Mouse (Mus musculus) left cerebral cortex, adult 6 months (tissue): ENCODE measurements around the gene Rhno1. TPM values are rescaled to one million over a fixed set of nuclear protein-coding genes. Genes with fewer than 3 reads are reported as not detected.

Source experiments
- long read RNA-seq, 2 experiments: library from polyadenylated mRNA; unstranded; transcript quantifications; one replicate each; pipeline ENCODE4 v2.0.0; 2019 to 2020
- polyA plus RNA-seq: library from polyadenylated mRNA; unstranded; fragments of <200 nt; fragmentation: Nextera tagmentation; gene quantifications from 2 replicates; pipeline ENCODE4 v1.2.3, GENCODE M21; 2021

Rhno1 gene
- 18.3 and 18.4 TPM in 2 replicates for polyA plus RNA-seq
- long read RNA-seq, experiment 1, transcript Rhno1-201 (3 exons, 1,584 nt), result major isoform, 12 of 25 reads
- long read RNA-seq, experiment 1, transcript Rhno1-202 (3 exons, 1,108 nt), result major isoform, 12 of 25 reads
- long read RNA-seq, experiment 1, partial matches to known transcripts, result 0 of 25 reads
- long read RNA-seq, experiment 1, other reads (novel, unspliced or antisense), result 1 of 25 reads
- long read RNA-seq, experiment 2, transcript Rhno1-202 (3 exons, 1,108 nt), result major isoform, 5 of 17 reads
- long read RNA-seq, experiment 2, partial matches to known transcripts, result 5 of 17 reads
- long read RNA-seq, experiment 2, other reads (novel, unspliced or antisense), result 0 of 17 reads

DNA sequence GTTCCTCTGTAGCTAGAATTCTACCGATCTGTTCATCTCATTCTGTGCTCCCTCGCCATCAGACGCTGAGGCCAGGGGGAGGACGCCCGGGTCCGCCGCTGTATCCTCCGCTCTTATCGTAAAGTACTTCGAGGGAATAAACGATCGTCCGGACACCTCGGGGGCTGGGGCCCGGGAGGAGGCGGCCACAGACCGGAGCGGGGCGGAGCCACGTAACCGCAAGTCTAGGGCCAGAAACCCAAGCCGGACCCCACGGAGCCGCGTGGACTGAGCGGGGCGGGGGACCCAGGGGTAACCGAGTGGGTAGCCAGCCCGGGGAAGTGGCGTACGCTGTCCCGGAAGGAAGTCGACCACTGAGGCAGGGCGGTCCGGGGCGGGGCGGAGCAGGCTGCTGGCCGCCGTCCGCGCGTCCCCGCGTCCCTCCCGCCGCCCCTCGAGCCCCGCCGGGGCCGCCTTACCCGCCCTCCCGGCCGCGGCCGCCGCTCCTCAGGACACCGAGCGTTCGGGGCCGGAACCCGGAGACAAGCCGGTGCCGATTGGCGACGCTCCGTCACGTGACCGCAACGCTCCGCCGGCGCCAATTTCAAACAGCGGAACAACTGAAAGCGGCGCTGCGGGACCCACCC lies at the start of gene Rhno1, which contains the start of gene Foxm1:
Gene Rhno1, minus strand, starts transcription at position 531 of the 626 bp plus-strand sequence.
Gene Foxm1, plus strand, starts transcription at position 587 of the 626 bp plus-strand sequence.

DNA sequence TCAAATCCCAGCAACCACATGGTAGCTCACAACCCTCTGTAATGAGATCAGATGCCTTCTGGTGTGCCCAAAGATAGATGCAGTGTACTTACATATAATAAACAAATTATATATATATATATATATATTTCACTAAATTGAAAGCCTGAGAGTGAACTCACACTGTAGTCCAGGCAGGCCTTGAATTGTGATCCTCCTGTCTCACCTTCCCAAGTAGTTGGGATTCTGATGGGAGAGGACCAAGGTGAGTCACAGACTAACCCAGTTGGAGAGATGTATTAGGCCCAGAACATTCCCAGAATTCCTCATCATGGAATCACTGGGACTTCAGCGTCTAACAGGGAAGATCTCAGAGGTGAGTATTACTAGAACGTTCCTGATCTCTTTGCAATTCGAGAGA lies 36.3 kb upstream of the Rhno1 start, which contains the start of gene Nrip2:
Gene Nrip2, plus strand, starts transcription at position 301 of the 400 bp plus-strand sequence.

DNA sequence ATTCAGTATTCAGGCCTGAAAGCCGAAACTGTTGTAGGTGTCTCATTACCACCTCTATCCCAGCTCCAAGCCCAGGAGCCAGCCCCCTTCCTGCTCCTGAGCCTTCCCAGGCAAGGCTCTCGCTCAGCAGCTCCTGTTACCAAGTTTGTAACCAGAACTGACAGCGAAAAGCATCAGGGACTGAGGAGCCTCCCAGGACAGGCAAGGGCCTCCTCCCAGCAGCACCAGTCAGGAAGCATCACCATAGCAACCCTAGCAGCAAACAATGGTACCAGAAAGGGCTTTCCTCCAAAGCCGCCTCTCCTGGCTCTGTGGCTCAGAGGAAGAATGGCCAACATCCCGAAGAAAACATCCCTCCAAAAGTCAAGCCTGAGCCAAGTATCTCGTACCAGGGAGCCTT lies 12.5 kb upstream of the Rhno1 start, which contains the start of the genes Tex52 and Gm44596:
Gene Tex52, plus strand, starts transcription at position 265 of the 400 bp plus-strand sequence.
Gene Gm44596, plus strand, starts transcription at position 312 of the 400 bp plus-strand sequence.

DNA sequence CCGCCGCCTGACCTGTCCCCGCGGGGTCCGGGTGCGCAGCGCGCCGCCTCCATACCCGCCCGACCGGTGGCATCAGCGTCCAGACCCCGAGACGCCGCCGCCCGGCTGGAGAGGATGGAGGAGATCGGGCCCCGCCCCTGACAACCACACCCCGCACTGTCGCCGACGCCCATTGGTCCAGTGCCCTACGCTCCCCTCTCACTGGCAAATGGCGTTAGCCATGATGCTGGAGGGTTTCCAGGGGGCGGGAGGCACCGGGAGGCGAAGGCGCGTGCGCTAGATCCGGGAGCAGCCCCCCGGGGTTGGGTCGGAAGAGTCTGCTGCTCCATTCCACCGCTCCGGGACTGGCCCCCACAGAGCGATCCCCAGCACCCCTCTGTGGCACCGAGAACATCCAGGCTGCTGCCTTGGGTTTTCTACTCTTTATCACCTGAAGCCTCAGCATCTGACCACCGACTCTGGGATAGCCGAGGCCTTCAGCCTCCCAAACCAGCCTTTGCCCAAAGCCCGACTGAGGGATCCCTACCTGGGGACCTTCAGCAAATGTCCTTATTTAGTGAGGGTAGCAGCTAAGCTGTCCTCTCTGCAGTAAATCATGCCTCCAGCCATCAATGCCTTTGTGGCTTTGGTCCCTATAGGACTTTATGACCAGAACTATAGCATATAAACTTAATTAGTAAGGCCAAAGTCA lies 6.8 kb downstream of the Rhno1 start, which contains the start of gene Tulp3:
Gene Tulp3, minus strand, starts transcription at position 126 of the 691 bp plus-strand sequence.

Other genes with a start within 250 kb of the Rhno1 start
- gene Tspan9, start 219.3 kb downstream of the Rhno1 start, polyA plus RNA-seq, result 21.5 and 26.0 TPM in 2 replicates
- gene Tead4, start 62.1 kb downstream of the Rhno1 start, polyA plus RNA-seq, result 0.21 TPM in 1 of 2 replicates, not detected in the other
- 2.7 and 4.2 TPM in 2 replicates for gene Tulp3, start 7.1 kb downstream of the Rhno1 start, polyA plus RNA-seq
- gene Foxm1, start 56 bp upstream of the Rhno1 start, polyA plus RNA-seq, result 0.12 and 0.26 TPM in 2 replicates
- gene Tex52, start 12.5 kb upstream of the Rhno1 start, polyA plus RNA-seq, result 1.7 and 2.0 TPM in 2 replicates
- not detected in 2 replicates for gene Gm44596, start 12.6 kb upstream of the Rhno1 start, polyA plus RNA-seq
- gene Nrip2, start 36.4 kb upstream of the Rhno1 start, polyA plus RNA-seq, result 9.1 and 11.4 TPM in 2 replicates
- gene Itfg2, start 62.0 kb upstream of the Rhno1 start, polyA plus RNA-seq, result 15.1 and 21.6 TPM in 2 replicates
- 98.4 and 108 TPM in 2 replicates for gene Fkbp4, start 75.8 kb upstream of the Rhno1 start, polyA plus RNA-seq
- gene Pzp, start 163.8 kb upstream of the Rhno1 start, polyA plus RNA-seq, result not detected in 2 replicates
- gene A2ml1, start 218.7 kb upstream of the Rhno1 start, polyA plus RNA-seq, result 44.4 and 48.9 TPM in 2 replicates